Mouse (Mus musculus) T-helper 2 cell (primary cell): ENCODE measurements at regions not wholly inside any gene's neighbourhood (a gene's known extent, or its start where the extent isn't known, plus 50 kb on each side); places are given as distances from the start of the nearest gene placed in this dataset.
"Not testable (repeated sequence)": the region's sequence is repeated elsewhere in the genome, so short reads cannot be mapped to it uniquely, and the experiment has no call there.

Experiments used
- in situ Hi-C: fragments of 300-600 bp; cut with MboI, MseI; formaldehyde crosslinking; loops from one replicate; pipeline ENCODE4 v1.15.1; 2025; ENCODE audit warnings: high pct_unique_total_duplicates

DNA sequence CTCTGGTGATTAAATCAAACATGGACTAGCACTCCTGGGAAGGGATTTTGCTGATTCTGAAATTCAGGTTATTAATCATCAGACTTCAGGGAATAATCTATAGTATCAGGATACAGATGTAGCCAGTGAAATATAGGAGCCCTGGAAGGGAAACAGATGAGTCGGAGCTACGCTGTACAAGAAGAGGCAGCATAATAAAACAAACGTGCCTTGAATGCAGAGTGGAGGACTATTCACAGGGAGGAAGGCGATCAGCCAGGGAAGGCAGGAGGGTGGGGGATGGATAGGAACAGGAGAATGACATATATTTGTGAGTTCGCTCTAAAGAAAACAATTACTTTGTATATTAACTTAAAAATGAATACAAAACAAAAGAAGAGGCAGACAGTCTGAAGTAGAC, 286.6 kb upstream of the Got2 start:
- in situ Hi-C loops: loop anchor here (25.0 kb wide), 1 partner anchor 1312 kb away; no protein-coding TSS in a partner anchor

DNA sequence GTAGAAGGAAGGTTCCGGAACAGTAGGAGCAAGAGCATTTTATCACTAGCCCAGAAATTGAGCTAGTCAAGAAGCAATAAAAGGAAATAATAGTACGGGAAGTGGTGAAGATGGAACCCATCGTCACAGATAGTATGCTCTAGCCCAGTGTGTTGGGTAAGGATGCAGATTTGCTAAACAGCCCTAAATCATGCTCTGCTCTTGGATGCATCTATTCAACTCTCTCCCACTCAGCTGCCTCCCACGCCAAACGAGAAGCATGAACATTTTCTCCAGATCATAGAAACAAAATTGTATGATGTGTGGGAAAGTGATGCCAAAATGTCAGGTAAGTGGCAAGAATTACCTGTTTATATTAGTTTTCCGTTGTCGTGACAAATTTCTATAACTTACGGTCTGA, 276.6 kb upstream of the Got2 start:
- in situ Hi-C loops: loop anchor here (25.0 kb wide), 1 partner anchor 1322 kb away; no protein-coding TSS in a partner anchor

DNA sequence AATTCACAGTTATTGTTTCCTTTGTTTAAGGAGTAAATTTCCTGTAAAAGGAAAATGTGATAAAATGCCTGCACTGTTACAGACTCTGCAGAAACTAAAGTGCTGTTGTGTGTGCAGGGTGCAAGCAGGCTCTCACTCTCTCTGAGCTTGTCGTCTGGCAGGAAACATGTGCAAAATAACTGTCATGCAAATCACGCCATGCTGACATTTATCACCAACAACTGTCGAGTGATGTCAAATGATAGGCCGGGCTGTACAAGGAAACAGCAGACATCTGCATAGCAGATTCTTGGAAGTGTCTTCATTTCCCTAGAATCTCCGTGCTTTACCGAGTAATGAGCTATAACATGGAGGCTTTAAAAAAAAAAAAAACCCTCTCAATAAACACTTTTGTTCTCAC, 271.6 kb upstream of the Got2 start:
- in situ Hi-C loops: loop anchor here (25.0 kb wide), 1 partner anchor 1327 kb away; no protein-coding TSS in a partner anchor

DNA sequence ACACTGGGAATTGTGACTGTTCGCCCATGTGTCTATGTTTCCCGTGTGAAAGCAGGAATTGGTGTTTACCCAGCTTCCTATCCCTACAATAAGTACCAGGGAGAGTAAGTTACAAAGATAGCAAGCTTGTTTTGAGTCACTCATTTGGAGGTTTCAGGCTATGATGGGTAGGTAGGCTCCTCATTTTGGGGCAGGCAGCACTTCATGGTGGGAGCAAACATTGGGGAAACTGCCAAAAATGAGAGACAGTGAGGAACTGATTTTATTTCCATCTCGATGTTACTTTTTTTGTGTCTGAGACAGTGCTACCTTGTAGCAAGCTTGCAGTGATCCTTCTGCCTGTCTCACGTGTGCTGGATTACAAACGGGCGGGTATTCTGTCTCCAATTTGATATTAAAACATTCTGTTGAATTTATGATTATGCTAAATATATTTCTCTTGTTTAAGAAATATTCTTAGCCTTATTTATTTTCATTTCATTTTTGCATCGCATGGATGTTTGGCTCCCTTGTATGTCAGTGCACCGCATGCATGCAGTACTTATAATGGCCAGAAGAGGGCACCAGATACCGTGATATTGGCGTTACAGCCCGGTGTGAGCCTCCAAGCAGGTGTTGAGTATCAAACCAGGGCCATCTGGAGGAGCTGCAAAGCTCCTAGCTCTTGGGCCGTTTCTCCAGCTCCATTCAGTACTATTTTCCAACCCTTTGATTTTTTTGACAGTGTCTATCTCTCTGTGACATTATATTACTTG, 264.3 kb upstream of the Got2 start:
- in situ Hi-C loops: loop anchor here (25.0 kb wide), 1 partner anchor 1335 kb away; no protein-coding TSS in a partner anchor

DNA sequence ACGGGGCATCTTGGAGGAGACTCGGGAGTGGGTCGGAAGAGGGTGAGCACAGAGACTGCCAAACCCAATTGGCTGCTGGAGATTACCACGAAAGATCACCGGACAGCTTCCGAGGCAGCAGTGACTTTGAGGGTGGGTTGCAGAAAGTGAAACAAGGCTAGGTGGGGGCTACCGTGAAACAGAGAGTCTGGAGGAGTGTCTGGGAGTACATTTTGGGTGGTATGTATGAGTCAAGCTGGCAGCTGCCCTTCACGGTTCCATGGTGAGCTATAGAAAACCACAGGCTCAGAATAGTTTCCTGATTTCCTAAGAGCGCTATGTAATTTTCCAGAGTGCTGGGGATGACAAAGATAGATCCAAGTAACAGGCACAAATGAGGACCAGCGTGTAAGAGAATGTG, 263.7 kb upstream of the Got2 start:
- in situ Hi-C loops: loop anchor here (25.0 kb wide), 1 partner anchor 1335 kb away; no protein-coding TSS in a partner anchor

DNA sequence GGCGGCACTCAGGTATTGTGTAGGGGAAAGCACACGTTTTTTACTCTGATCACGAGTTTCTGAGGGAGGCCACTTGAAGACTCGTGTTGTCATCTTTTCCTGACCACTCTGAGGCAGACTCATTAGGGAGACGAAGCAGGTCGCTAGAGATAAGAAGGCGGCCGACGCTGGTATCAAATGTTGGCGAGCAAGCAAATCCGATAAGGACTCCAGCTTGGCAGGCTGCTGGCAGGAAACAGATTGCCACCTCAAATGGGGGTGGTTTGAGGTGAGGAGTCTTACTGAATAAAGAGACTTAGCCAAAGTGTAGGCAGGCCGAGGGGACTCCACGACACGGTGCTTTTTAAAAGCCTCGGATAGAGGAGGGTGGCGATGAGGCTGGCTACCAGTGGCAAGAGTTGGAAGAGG, 262.7 kb upstream of the Got2 start:
- in situ Hi-C loops: loop anchor here (25.0 kb wide), 1 partner anchor 1336 kb away; no protein-coding TSS in a partner anchor

DNA sequence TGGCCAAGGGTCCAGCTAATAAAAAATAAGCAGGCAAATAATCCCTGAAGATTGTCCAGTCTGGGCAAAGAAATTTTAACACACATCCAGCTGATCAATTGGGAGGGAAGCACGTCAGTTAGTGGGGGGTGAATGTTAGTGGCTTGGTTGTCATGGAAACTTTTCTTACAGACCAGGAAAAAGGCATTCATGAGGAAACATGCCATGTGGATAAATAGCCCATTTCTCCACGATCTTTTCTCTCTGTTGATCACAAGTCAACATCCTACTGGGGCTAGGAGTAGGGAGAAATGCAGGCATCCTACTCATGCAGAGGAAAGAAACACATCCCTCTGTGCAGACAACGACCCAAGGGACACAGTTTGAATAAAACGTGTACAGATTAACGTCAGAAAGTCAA, 243.8 kb upstream of the Got2 start:
- in situ Hi-C loops: no loop called here

DNA sequence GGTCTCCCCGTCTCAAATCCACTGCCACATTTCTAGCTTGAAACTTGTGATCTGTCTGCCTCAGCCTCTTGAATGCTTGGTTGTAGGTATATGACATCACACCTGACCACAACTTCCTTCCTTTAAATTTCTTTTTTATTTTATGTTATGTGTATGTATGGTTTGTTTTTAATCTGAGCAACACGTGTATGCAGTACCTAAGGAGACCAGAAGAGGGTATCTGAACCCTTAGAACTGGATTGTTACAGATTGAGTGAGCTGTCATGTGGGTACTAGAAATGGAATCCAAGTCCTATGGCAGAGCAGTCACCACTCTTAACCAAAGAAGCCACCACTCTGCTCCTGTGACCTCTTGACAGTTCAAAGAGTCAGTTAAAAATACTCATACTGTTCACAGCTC, 240.0 kb upstream of the Got2 start:
- in situ Hi-C loops: no loop called here

DNA sequence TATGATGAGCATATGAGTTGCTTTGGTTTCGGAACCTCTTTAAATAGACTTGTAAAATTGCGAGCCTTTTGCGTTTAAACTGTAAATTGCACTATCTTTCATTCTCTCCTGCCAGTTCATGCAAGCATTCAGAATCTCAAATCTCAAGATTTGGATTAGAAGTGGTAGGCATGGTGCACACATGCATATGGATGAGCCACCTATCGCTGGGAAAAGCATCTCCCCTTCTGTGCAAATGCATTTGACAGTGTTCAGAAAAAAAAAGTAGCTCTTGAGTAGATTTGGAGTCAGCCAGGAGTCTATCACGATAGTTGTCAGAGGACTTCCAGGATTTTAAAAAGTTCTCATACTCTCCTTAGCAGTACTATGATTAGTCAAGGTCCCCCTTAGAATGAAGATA, 212.5 kb upstream of the Got2 start:
- in situ Hi-C loops: no loop called here

DNA sequence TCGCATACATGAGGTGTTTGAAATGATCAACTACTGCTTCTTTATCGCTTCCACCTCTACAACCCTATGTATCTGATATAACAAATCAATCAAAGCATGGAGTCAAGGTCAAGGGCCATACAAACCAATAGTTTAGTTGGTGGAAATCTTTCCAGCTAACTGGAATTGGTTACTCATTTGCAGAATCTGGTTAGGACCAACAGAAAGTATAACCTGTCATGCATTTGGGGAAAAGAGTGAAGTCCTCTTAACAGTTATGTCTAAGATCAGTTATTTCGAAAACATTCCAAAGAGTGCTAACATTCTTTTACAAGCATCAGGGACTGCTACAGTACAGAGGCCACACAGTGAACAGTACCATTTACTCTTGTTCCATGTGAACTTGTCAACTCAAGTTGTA, 204.6 kb upstream of the Got2 start:
- in situ Hi-C loops: no loop called here

DNA sequence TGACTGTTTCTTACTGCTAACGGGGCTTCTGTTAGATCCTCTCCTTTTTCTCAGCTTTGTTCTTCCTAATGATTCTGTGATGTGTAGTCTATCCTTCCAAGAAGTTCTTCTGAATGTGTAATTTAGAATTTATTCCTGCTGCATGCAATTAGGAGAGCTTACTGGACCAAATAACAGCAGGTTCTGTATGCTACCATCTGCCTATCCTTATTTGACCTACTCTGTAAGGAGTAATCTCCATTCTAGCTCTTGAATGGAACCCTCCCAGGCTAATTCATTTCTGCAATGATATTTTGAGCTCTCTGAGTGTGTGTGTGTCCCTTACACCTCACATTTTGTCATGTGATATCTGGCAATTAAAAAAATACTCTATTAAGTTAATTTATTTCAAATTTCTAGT, 201.9 kb upstream of the Got2 start:
- in situ Hi-C loops: no loop called here

DNA sequence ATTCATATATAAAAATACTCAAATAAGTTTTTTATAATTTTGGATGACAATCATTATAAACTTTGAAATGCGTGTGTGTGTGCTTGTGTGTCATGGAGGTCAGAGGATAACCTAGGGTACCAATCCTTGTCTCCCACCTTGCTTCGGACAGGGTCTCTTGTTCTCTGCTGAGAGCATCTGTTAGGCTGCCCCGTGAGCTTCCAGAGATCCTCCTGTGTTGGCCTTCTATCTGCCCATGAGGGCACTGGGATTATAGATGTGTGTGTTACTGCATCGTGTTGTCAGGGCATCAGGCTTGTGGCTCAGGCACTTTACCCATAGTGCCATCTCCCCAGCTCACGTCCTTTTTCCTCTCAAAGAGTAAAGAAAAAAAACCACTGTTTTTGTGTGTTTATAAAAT, 180.0 kb upstream of the Got2 start:
- in situ Hi-C loops: no loop called here

DNA sequence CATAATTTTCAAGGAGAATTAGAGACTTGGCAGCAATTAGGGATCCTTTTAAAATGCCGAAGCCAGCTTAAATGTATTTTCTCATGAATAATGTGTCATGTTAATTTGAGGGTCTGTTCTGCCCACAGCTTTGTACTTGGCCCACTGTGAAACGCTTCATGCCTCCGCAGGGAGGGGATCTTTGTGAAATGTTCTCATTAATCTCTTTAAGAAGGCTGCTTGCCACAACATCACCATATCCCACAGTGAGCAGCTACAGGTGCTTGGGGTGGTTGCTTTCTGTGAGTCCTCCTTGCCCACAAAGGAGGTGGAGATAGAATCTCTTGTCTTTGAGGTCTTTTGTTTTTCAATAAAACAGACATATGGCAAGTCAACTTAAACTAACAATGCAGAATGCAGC, 159.3 kb upstream of the Got2 start:
- in situ Hi-C loops: no loop called here

DNA sequence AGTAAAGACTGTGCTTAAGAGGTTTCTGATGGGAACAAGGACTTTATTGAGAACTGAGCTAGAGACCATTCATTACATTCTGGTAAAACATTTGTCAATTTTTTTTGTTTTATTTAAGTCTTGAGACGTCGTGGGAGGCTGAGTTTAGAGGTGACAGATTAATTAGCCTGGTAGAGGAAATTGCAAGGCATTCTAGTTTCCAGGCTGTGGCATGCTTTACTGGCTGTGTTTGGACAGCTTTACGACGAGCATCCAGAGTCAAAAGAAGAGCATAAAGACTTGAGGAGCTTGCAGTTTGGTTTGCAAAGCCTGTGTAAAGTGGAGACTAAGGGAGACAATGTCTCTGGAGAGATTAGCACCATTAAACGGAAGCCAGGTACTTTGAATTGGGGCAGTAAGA, 154.0 kb upstream of the Got2 start:
- in situ Hi-C loops: no loop called here

DNA sequence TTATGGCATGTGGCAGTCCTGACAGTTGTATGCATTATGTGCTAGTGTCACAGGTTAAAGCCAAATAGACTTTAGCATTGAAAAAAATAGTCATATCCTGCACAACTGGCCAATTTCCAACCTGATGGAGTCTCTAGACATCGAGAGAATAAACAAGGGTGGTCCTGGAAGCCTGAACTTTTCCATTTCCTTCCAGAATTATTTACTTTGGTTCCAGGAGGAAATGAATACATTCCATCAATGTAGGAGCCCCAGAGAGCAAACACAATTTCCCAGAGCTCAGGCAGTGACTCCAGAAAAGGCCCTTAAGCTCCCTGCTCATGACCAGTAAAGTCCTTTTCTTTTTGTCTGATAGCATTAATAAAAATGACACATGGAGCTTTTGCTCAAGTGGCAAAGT, 151.9 kb upstream of the Got2 start:
- in situ Hi-C loops: no loop called here

DNA sequence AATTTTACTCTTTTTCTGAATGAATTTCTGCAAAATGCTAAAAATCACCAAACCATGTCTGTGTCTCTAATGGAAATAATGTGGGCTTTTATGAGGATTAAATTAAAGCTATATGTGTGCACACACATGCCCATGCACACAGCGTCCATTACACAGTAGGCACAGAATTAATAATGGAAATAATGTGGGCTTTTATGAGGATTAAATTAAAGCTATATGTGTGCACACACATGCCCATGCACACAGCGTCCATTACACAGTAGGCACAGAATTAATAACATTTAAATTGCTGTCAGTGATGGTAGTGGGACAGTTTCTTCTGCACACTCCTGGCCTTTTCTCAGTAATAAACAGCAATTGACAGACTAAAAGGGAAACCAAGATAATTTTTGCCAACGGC, 130.4 kb upstream of the Got2 start:
- in situ Hi-C loops: not testable (repeated sequence)

DNA sequence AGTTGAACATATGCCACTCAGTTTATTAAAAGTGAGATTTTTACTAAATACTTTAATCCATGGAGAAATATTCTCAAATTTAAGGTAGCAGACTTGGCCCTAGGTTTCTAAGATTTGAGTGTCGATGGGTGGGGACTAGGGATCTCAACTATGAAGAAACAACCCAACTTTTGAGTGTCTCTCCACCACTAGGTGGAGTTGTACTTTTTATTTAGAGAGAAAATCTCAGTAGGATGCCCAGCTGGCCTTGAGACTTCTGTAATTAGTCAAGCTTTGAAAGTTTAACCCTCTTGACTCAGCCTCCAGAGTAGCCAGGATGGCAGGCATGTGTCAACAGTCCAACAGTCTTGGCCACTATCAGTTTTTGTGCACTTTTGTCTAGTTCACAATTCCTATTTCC, 123.7 kb upstream of the Got2 start:
- in situ Hi-C loops: no loop called here

DNA sequence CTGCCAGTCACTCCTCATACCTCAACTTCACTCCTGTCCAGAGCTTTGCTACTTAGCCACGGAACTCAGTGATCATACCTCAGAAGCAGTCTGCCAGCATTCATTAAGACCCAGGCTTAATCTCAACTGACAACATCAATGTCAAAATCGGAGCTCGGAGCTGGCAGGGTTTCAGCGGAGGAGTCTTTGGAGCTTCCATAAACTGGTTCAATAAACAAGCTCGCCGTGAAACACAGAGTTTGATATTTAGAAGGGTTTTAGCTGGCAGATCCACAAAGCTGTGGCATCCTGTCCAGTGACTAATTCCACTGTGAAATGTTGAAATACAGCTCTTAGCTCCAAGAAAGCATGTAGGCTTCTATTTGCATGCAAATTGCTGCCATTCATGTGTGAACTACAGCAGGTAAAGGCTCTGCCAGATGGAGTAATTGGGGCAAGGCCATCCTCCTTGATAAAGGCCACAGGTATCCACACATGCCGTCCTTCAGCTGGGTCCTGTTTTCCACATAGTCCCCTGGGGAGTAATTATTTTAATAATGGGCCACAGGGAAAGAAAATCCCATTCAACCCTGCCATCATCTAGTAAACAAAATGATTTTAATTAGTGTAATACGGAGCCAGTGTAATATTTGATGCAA, 103.6 kb upstream of the Got2 start:
- in situ Hi-C loops: no loop called here

DNA sequence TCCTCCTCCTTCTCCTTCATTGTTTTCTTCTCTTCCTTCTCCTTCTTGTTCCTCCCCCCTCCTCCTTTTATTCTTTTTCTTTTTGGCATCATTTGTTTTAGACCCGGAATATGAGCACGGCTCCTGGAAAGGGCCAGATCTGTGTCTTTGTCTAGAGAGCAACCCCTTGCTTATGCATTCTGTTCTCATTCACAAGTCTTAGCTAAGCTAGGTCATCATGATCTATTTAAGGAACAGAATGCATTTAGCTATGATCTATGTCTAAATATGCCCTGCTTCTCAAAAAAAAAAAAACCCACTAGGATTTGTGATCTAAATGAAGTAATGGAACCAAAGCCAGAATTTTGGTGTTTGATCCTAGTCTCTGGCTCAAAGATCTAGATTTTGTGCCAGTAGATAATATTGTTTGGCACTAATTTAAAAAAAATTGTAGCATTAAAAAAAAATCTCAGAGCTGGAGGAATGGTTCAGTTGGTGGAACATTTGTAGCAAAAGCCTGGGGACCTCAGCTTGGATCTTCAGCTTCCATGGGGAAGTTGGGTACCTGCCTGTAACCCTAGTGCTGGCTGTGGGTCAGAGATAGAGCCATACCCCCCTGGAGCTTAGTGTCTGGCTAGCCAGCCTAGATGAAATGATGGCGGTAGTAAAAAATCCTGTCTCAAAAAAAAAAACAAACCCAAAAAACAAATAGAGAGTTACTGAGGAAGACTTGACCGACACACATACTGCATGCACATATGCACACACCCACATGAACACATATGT, 100.5 kb upstream of the Got2 start:
- in situ Hi-C loops: no loop called here

DNA sequence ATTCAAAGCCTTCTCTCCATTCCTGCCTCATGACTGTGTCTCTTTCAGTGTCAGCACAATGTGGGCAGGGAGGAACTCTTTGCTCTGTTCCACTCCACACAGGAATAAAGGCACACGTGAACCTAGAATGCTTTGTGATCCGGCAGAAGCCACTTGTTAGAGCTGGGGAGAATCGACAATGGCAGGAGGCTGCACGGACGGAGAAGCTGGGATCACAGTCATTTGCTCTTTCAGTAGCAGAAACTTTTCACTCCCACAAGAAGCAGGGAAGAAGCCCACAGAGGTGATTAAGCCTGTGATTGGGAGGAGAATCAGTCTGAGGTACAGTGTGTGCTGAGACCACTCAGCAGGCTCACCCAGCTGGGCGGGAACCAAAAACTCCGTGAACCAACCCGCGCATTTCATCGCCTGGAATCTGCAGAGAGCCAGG, 98.7 kb upstream of the Got2 start:
- in situ Hi-C loops: no loop called here

DNA sequence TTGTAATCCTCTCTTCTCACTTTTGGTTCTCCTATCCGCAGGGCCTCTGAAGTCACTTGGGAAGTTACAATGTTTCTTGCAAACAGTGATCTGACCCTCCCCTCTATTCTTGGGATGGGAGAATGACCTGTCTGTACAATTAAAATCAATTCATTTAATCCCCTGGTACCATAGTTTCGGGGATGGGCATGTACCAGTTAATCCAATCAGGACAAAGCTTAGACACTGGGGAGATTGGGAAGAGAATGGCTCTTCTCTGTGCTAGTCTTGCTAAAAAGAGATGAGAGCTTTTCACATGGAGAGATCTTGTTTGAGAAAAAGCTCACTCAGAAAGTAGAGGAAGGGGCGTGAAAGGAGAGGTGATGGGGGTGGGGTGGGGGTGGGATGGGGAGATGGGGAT, 98.1 kb upstream of the Got2 start:
- in situ Hi-C loops: no loop called here

DNA sequence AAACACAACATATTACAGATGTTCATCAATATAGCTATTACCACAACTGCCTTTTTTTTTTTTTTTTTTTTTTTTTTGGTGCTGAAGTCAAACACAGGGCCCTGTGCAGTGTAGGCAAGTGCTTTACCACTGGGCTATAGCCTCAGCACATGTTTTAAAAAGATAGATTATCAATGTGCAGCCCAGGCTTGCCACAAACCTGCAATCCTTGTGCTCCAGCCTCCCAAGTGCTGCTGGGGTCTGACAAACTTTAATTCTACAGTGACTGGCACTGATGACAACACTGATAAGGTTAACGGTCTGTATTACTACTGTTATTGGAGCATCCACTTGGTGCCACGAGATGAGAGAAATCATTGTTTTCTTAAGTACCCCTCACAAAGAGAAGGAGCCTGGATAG, 95.3 kb upstream of the Got2 start:
- in situ Hi-C loops: no loop called here
